Mouse (Mus musculus) liver, adult (tissue): Measurements from ENCODE around the gene Gm1043.

Experiments used
- GATA4 ChIP-seq: IDR thresholded peaks from 2 replicates; pipeline ENCODE4 v1.6.1; 2014; ENCODE audit warnings: mild to moderate bottlenecking, low read length; ENCODE audit not compliant: insufficient replicate concordance

Gene Gm1043

GRCm38 (mm10) chr5:37198011-37198688 is 113.0 kb downstream of the Gm1043 start:
- TF ChIP-seq GATA4: no peak

GRCm38 (mm10) chr5:37202285-37202684 is 117.1 kb downstream of the Gm1043 start:
- TF ChIP-seq GATA4: no peak

- TF ChIP-seq GATA4: no peak
Measured at GRCm38 (mm10) chr5:37204886-37205285, 119.7 kb downstream of the Gm1043 start.

GRCm38 (mm10) chr5:37205420-37205819 is 120.2 kb downstream of the Gm1043 start:
- no peak for TF ChIP-seq GATA4

GRCm38 (mm10) chr5:37206364-37206763 is 121.2 kb downstream of the Gm1043 start:
- no peak for TF ChIP-seq GATA4

GRCm38 (mm10) chr5:37212938-37213708 is 128.0 kb downstream of the Gm1043 start:
- TF ChIP-seq GATA4: no peak

- TF ChIP-seq GATA4: no peak
Measured at GRCm38 (mm10) chr5:37213709-37214103, 128.5 kb downstream of the Gm1043 start.

- no peak for TF ChIP-seq GATA4
Measured at GRCm38 (mm10) chr5:37214614-37215013, 129.4 kb downstream of the Gm1043 start.

GRCm38 (mm10) chr5:37215276-37215675 is 130.1 kb downstream of the Gm1043 start:
- no peak for TF ChIP-seq GATA4

- TF ChIP-seq GATA4: no peak
Measured at GRCm38 (mm10) chr5:37219615-37220014, 134.4 kb downstream of the Gm1043 start.

GRCm38 (mm10) chr5:37220575-37220974 is 135.4 kb downstream of the Gm1043 start:
- no peak for TF ChIP-seq GATA4

GRCm38 (mm10) chr5:37221563-37221962 is 136.4 kb downstream of the Gm1043 start:
- TF ChIP-seq GATA4: no peak

GRCm38 (mm10) chr5:37222316-37222715 is 137.1 kb downstream of the Gm1043 start:
- TF ChIP-seq GATA4: no peak

- no peak for TF ChIP-seq GATA4
Measured at GRCm38 (mm10) chr5:37225708-37226107, 140.5 kb downstream of the Gm1043 start.

- TF ChIP-seq GATA4: no peak
Measured at GRCm38 (mm10) chr5:37227956-37228680, 142.9 kb downstream of the Gm1043 start.

- no peak for TF ChIP-seq GATA4
Measured at GRCm38 (mm10) chr5:37228894-37229293, 143.7 kb downstream of the Gm1043 start.
